Mouse (Mus musculus) effector memory CD4-positive, alpha-beta T cell, adult 7 months (primary cell): ENCODE results near the gene Gm13057. TPM values are rescaled to one million over a fixed set of nuclear protein-coding genes. Genes with fewer than 3 reads are reported as not detected.

ENCODE experiments used
- polyA plus RNA-seq: library from polyadenylated mRNA; unstranded; fragments of 100-300 nt; shearing (Covaris generic); gene quantifications from one replicate; pipeline ENCODE4 v1.2.1, GENCODE M21; 2017

Gene Gm13057
- polyA plus RNA-seq, result not detected

DNA sequence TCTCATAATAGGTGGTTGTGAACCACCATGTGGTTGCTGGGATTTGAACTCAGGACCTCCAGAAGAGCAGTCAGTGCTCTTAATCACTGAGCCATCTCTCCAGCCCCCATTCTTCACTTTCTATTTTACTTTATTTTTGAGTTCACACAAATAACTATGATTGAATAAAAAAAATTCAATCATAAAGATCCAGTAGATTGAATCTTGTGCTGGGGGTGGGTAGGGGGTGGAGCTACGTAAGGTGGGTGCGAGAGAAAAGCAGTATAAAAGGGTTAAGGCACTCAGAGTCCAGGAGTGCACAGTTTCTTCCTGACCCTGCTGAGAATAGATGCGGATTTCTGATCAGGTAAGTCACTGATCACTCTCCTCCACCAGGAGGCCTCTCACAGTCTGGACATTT lies at the start of gene Gm13057, which contains the start of gene BC080695:
TSS of gene Gm13057 (plus strand) at position 310 of the 400 bp plus-strand sequence.
TSS of gene BC080695 (plus strand) at position 301 of the 400 bp plus-strand sequence.

DNA sequence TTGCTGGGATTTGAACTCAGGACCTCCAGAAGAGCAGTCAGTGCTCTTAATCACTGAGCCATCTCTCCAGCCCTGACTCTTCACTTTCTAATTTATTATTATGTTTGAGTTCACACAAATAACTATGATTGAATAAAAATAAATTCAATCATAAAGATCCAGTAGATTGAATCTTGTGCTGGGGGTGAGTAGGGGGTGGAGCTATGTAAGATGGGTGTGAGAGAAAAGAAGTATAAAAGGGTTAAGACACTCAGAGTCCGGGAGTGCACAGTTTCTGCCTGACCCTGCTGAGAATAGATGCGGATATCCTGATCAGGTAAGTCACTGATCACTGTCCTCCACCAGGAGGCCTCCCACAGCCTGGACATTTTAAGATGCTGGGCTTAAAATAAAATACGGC lies 40.5 kb upstream of the Gm13057 start, which contains the start of gene Gm13043:
TSS of gene Gm13043 (plus strand) at position 301 of the 400 bp plus-strand sequence.

DNA sequence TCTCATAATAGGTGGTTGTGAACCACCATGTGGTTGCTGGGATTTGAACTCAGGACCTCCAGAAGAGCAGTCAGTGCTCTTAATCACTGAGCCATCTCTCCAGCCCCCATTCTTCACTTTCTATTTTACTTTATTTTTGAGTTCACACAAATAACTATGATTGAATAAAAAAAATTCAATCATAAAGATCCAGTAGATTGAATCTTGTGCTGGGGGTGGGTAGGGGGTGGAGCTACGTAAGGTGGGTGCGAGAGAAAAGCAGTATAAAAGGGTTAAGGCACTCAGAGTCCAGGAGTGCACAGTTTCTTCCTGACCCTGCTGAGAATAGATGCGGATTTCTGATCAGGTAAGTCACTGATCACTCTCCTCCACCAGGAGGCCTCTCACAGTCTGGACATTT lies 15.9 kb upstream of the Gm13057 start, which contains the start of gene Gm13040:
TSS of gene Gm13040 (plus strand) at position 301 of the 400 bp plus-strand sequence.

Other genes starting within 250 kb of the Gm13057 start
- gene Lrrc38, start 202.0 kb upstream of the Gm13057 start, polyA plus RNA-seq, result not detected
- gene Pramel1, start 157.3 kb upstream of the Gm13057 start, polyA plus RNA-seq, result not detected
- 46.5 TPM for gene Pramef8, start 139.3 kb upstream of the Gm13057 start, polyA plus RNA-seq
- gene Oog4, start 101.4 kb upstream of the Gm13057 start, polyA plus RNA-seq, result not detected
- not detected for gene Gm13043, start 40.4 kb upstream of the Gm13057 start, polyA plus RNA-seq
- gene Gm13040, start 15.8 kb upstream of the Gm13057 start, polyA plus RNA-seq, result not detected
- gene BC080695, start within 50 bp of the Gm13057 start, polyA plus RNA-seq, result 0.27 TPM
- gene Gm13083, start 63.3 kb downstream of the Gm13057 start, polyA plus RNA-seq, result not detected
- gene Gm13088, start 105.5 kb downstream of the Gm13057 start, polyA plus RNA-seq, result not detected
- 0.28 TPM for gene Gm13089, start 151.0 kb downstream of the Gm13057 start, polyA plus RNA-seq
- 0.41 TPM for gene Gm13078, start 167.7 kb downstream of the Gm13057 start, polyA plus RNA-seq
- gene Gm13023, start 237.6 kb downstream of the Gm13057 start, polyA plus RNA-seq, result not detected